Mouse (Mus musculus): ENCODE data around the gene Cdkn1c. TPM values are rescaled to one million over a fixed set of nuclear protein-coding genes. Genes with fewer than 3 reads are reported as not detected.

Cdkn1c gene
- total and polyA plus RNA-seq, 3 experiments: 10.0 to 11.9 TPM; not detected in 1

GRCm38 (mm10) chr7:143428142-143428813, 32.6 kb downstream of the Cdkn1c start (continued):
- no peak for TF ChIP-seq SIN3A (IDR thresholded peaks at IDR 0.05; ENCODE audit: low read length)
- no peak for TF ChIP-seq ZC3H11A (IDR thresholded peaks at IDR 0.05; ENCODE audit: low read depth, low read length)
- no peak for TF ChIP-seq MAZ (IDR thresholded peaks at IDR 0.05; ENCODE audit: low read depth, low read length)

GRCm38 (mm10) chr7:143419585-143420160, 41.2 kb downstream of the Cdkn1c start:
- no peak overlapping the region for H3K4me3 ChIP-seq (ENCODE audit: control insufficient read depth in 1 of 2, insufficient read depth in 1 of 2, low read depth in 2 of 2, low read length in 2 of 2)
- no peaks in the 10 kb centered on the region for H3K36me3 ChIP-seq (ENCODE audit: control insufficient read depth in 1 of 2, insufficient read depth in 2 of 2, low read length in 2 of 2)
- H3K27ac ChIP-seq (ENCODE audit: control insufficient read depth, low read depth, low read length): no peak overlapping the region
- H3K9me3 ChIP-seq (replicated peaks; ENCODE audit: insufficient read depth, low read length): no peaks in the 10 kb centered on the region
- DNase-seq (ENCODE audit: low read depth, low spot score): no peak
- no peak overlapping the region for H3K9ac ChIP-seq (ENCODE audit: control insufficient read depth, low read depth, low read length, poor library complexity, severe bottlenecking)
- no peak for TF ChIP-seq JUND (IDR thresholded peaks at IDR 0.05; ENCODE audit: low read depth, low read length)
- no peak for TF ChIP-seq POLR2AphosphoS5 (IDR thresholded peaks at IDR 0.05; ENCODE audit: borderline replicate concordance, low read depth, low read length)
- no peak for TF ChIP-seq GABPA (IDR thresholded peaks at IDR 0.05; ENCODE audit: low read depth, low read length)
- TF ChIP-seq USF1 (IDR thresholded peaks at IDR 0.05; ENCODE audit: low read depth, low read length): no peak
- H3K4me1 ChIP-seq (ENCODE audit: control insufficient read depth in 1 of 2, insufficient read depth in 2 of 2, low read length in 2 of 2): no peaks in the 10 kb centered on the region
- no peaks in the 10 kb centered on the region for H3K79me2 ChIP-seq (ENCODE audit: control insufficient read depth, insufficient read depth, low read length, poor library complexity)
- H3K27me3 ChIP-seq (ENCODE audit: control insufficient read depth in 1 of 2, insufficient read depth in 2 of 2, low read length in 2 of 2): no peaks in the 10 kb centered on the region; a peak in 2 of 4 replicates

GRCm38 (mm10) chr7:143417875-143418274, 43.0 kb downstream of the Cdkn1c start:
- Histone ChIP-seq H3K4me1 (ENCODE audit: control insufficient read depth in 1 of 2, insufficient read depth in 2 of 2, low read length in 2 of 2) (no peaks in the 10 kb centered on the region), H3K4me3 (ENCODE audit: control insufficient read depth in 1 of 2, insufficient read depth in 1 of 2, low read depth in 2 of 2, low read length in 2 of 2) (no peak overlapping the region), H3K9ac (ENCODE audit: control insufficient read depth, low read depth, low read length, poor library complexity, severe bottlenecking) (no peak overlapping the region), H3K36me3 (ENCODE audit: control insufficient read depth in 1 of 2, insufficient read depth in 2 of 2, low read length in 2 of 2) (no peaks in the 10 kb centered on the region), H3K79me2 (ENCODE audit: control insufficient read depth, insufficient read depth, low read length, poor library complexity) (no peaks in the 10 kb centered on the region), H3K27me3 (ENCODE audit: control insufficient read depth in 1 of 2, insufficient read depth in 2 of 2, low read length in 2 of 2) (no peaks in the 10 kb centered on the region; a peak in 2 of 4 replicates), H3K9me3 (replicated peaks; ENCODE audit: insufficient read depth, low read length) (no peaks in the 10 kb centered on the region), H3K27ac (ENCODE audit: control insufficient read depth, low read depth, low read length) (no peak overlapping the region)
- no peak for DNase-seq (ENCODE audit: low read depth, low spot score)
- no peak for TF ChIP-seq POLR2AphosphoS2 (IDR thresholded peaks at IDR 0.05; ENCODE audit: low read length)
- TF ChIP-seq USF1 (IDR thresholded peaks at IDR 0.05; ENCODE audit: low read depth, low read length): no peak
- no peak for TF ChIP-seq NELFE (IDR thresholded peaks at IDR 0.05; ENCODE audit: low read depth, low read length)
- no peak for TF ChIP-seq EP300 (IDR thresholded peaks at IDR 0.05; ENCODE audit: low read depth in 1 of 2, low read length in 2 of 2)
- TF ChIP-seq ZMIZ1 (IDR thresholded peaks at IDR 0.05; ENCODE audit: low read depth, low read length): no peak

GRCm38 (mm10) chr7:143416406-143416805, 44.4 kb downstream of the Cdkn1c start:
- H3K79me2 ChIP-seq (ENCODE audit: control insufficient read depth, insufficient read depth, low read length, poor library complexity): no peaks in the 10 kb centered on the region
- H3K4me1 ChIP-seq (ENCODE audit: control insufficient read depth in 1 of 2, insufficient read depth in 2 of 2, low read length in 2 of 2): no peaks in the 10 kb centered on the region
- no peak overlapping the region for H3K9ac ChIP-seq (ENCODE audit: control insufficient read depth, low read depth, low read length, poor library complexity, severe bottlenecking)
- no peak overlapping the region for H3K4me3 ChIP-seq (ENCODE audit: control insufficient read depth in 1 of 2, insufficient read depth in 1 of 2, low read depth in 2 of 2, low read length in 2 of 2)
- no peaks in the 10 kb centered on the region; a peak in 1 of 4 replicates for H3K27me3 ChIP-seq (ENCODE audit: control insufficient read depth in 1 of 2, insufficient read depth in 2 of 2, low read length in 2 of 2)
- no peak overlapping the region for H3K27ac ChIP-seq (ENCODE audit: control insufficient read depth, low read depth, low read length)
- H3K9me3 ChIP-seq (replicated peaks; ENCODE audit: insufficient read depth, low read length): no peaks in the 10 kb centered on the region
- no peak for DNase-seq (ENCODE audit: low read depth, low spot score)
- TF ChIP-seq RCOR1 (IDR thresholded peaks at IDR 0.05; ENCODE audit: low read depth, low read length): no peak
- no peak for TF ChIP-seq MAFK (IDR thresholded peaks at IDR 0.05; ENCODE audit: borderline replicate concordance, low read depth, low read length)
- H3K36me3 ChIP-seq (ENCODE audit: control insufficient read depth in 1 of 2, insufficient read depth in 2 of 2, low read length in 2 of 2): no peaks in the 10 kb centered on the region

All from MEL (cell line).